Mouse (Mus musculus): ENCODE measurements around the gene Ankrd50. TPM values are rescaled to one million over a fixed set of nuclear protein-coding genes. Genes with fewer than 3 reads are reported as not detected.

The Ankrd50 gene
- polyA plus RNA-seq, 2 experiments: 29.4 to 46.5 TPM

DNA sequence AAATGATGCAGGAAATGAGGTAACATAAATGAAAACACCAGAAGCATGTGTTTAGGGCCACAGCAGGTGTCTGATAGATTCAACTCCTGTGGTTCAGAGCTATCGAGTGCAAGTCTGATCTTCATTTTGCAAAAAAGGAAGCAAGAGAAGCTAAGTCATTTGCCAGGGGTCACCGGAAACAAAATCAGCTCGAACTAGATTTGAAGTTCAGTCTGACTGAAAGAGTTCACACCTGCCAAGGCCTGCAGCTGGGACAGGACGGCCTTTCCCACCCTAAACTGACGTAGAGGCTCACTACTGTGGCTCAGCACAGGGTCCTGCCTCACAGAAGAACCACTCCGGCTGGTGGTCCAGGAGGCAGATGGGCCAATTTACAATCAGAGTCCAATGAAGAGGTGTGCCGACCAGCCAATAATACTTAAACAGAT is 44.1 kb downstream of the Ankrd50 start:
- no peak overlapping the region for H3K4me2 ChIP-seq (replicated peaks; ENCODE audit: low read depth, low read length, severe bottlenecking)
- H3K27ac ChIP-seq (replicated peaks; ENCODE audit: low read depth, low read length): no peak overlapping the region
- 60% methylated on average over 7 of the region's 7 CpGs for WGBS
- DNase-seq (ENCODE audit: low spot score) (no peak), ATAC-seq (ENCODE audit: low FRiP score, low read depth) (no peak)
- no peaks in the 10 kb centered on the region for H3K27me3 ChIP-seq (ENCODE audit: control insufficient read depth, insufficient read depth, low read length)
- no peaks in the 10 kb centered on the region for H3K36me3 ChIP-seq (ENCODE audit: control insufficient read depth, insufficient read depth, low read length)
- no peaks in the 10 kb centered on the region for H3K9me3 ChIP-seq (ENCODE audit: control insufficient read depth, low read length)
- no peak overlapping the region for H3K4me3 ChIP-seq (replicated peaks; ENCODE audit: low read length)
- no peaks in the 10 kb centered on the region for H3K4me1 ChIP-seq (ENCODE audit: control insufficient read depth, insufficient read depth, low read length)
- no peak for TF ChIP-seq POLR2A (IDR thresholded peaks at IDR 0.05; ENCODE audit: borderline replicate concordance, extremely low read depth, insufficient read depth, insufficient read length)
- H3K9ac ChIP-seq (ENCODE audit: low read depth, low read length, severe bottlenecking): no peak overlapping the region

DNA sequence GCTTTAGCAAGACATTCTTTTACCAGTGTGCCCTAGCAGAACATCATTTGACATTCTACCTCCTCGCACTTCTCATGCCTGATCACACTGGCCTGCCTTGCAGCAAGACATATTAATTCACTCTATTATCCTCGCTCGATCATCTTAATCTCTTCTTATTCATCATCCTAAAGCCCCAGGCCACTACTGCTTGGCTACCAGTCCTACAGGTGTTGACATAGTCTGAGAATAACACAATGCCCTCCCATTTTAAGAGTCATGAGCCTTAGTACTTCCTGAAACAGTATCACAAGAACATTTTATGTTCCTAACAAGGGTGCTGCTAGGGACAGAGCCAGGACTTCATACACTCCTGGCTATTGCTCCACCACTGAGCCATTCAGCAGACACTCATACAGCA is 48.0 kb downstream of the Ankrd50 start:
- TF ChIP-seq POLR2A (IDR thresholded peaks at IDR 0.05; ENCODE audit: borderline replicate concordance, extremely low read depth, insufficient read depth, insufficient read length): no peak

DNA sequence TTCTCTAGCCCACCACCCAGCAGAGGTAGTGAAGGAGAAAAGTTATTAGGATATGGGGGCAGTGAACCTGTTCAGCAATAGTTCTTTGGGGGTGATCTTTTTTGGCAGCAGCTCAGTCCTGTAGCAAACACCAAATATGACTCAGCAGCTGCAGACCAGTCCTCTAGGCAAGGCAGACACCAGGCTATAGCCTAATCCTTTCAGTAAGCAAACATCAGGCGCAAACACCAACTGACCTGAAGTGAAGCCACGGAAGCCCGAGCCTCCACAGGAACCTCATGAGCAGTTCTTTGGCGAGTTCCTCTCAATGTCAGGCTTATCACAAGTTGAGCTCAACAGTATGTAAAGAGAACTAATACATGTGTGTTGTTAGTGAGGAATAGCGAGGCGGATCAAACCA is 48.8 kb downstream of the Ankrd50 start:
- Histone ChIP-seq H3K4me1 (ENCODE audit: control insufficient read depth, insufficient read depth, low read length) (no peaks in the 10 kb centered on the region), H3K27ac (replicated peaks; ENCODE audit: low read depth, low read length) (no peak overlapping the region), H3K4me3 (replicated peaks; ENCODE audit: low read length) (no peak overlapping the region), H3K4me2 (replicated peaks; ENCODE audit: low read depth, low read length, severe bottlenecking) (no peak overlapping the region), H3K9me3 (ENCODE audit: control insufficient read depth, low read length) (peaks cover 3% of the 10 kb centered on the region; the same call in 1 of the 2 replicates), H3K36me3 (ENCODE audit: control insufficient read depth, insufficient read depth, low read length) (no peaks in the 10 kb centered on the region), H3K27me3 (ENCODE audit: control insufficient read depth, insufficient read depth, low read length) (no peaks in the 10 kb centered on the region), H3K9ac (ENCODE audit: low read depth, low read length, severe bottlenecking) (no peak overlapping the region)
- no peak for DNase-seq (ENCODE audit: low spot score)
- WGBS: 84% methylated on average over 6 of the region's 6 CpGs
- no peak for TF ChIP-seq POLR2A (IDR thresholded peaks at IDR 0.05; ENCODE audit: borderline replicate concordance, extremely low read depth, insufficient read depth, insufficient read length)
- ATAC-seq (ENCODE audit: low FRiP score, low read depth): no peak

More for the DNA sequence above, 48.0 kb downstream of the Ankrd50 start:
- ATAC-seq (ENCODE audit: low FRiP score, low read depth) (no peak), DNase-seq (ENCODE audit: low spot score) (no peak)
- H3K36me3 ChIP-seq (ENCODE audit: control insufficient read depth, insufficient read depth, low read length): no peaks in the 10 kb centered on the region
- H3K27ac ChIP-seq (replicated peaks; ENCODE audit: low read depth, low read length): no peak overlapping the region
- no peak overlapping the region for H3K9ac ChIP-seq (ENCODE audit: low read depth, low read length, severe bottlenecking)
- H3K4me2 ChIP-seq (replicated peaks; ENCODE audit: low read depth, low read length, severe bottlenecking): no peak overlapping the region
- 93% methylated on average over 3 of the region's 3 CpGs for WGBS
- H3K4me1 ChIP-seq (ENCODE audit: control insufficient read depth, insufficient read depth, low read length): no peaks in the 10 kb centered on the region
- H3K9me3 ChIP-seq (ENCODE audit: control insufficient read depth, low read length): peaks cover 3% of the 10 kb centered on the region; the same call in 1 of the 2 replicates
- no peak overlapping the region for H3K4me3 ChIP-seq (replicated peaks; ENCODE audit: low read length)
- no peaks in the 10 kb centered on the region for H3K27me3 ChIP-seq (ENCODE audit: control insufficient read depth, insufficient read depth, low read length)

GRCm38 (mm10) chr3:38434486-38434885 is 50.2 kb downstream of the Ankrd50 start:
- Histone ChIP-seq H3K4me1 (ENCODE audit: control insufficient read depth, insufficient read depth, low read length) (no peaks in the 10 kb centered on the region), H3K4me2 (replicated peaks; ENCODE audit: low read depth, low read length, severe bottlenecking) (no peak overlapping the region), H3K4me3 (replicated peaks; ENCODE audit: low read length) (no peak overlapping the region), H3K9ac (ENCODE audit: low read depth, low read length, severe bottlenecking) (no peak overlapping the region), H3K27ac (replicated peaks; ENCODE audit: low read depth, low read length) (no peak overlapping the region), H3K27me3 (ENCODE audit: control insufficient read depth, insufficient read depth, low read length) (no peaks in the 10 kb centered on the region), H3K9me3 (ENCODE audit: control insufficient read depth, low read length) (peaks cover 3% of the 10 kb centered on the region; the same call in 1 of the 2 replicates), H3K36me3 (ENCODE audit: control insufficient read depth, insufficient read depth, low read length) (no peaks in the 10 kb centered on the region)
- TF ChIP-seq POLR2A (IDR thresholded peaks at IDR 0.05; ENCODE audit: borderline replicate concordance, extremely low read depth, insufficient read depth, insufficient read length): no peak
- 96% methylated on average over 2 of the region's 2 CpGs for WGBS
- DNase-seq (ENCODE audit: low spot score): no peak
- no peak for ATAC-seq (ENCODE audit: low FRiP score, low read depth)

- no peak overlapping the region for H3K27ac ChIP-seq (replicated peaks; ENCODE audit: low read depth, low read length)
- peaks cover 3% of the 10 kb centered on the region; the same call in 1 of the 2 replicates for H3K9me3 ChIP-seq (ENCODE audit: control insufficient read depth, low read length)
- DNase-seq (ENCODE audit: low spot score) (no peak), ATAC-seq (ENCODE audit: low FRiP score, low read depth) (no peak)
- WGBS: 21% methylated on average over 11 of the region's 11 CpGs
- H3K27me3 ChIP-seq (ENCODE audit: control insufficient read depth, insufficient read depth, low read length): no peaks in the 10 kb centered on the region
- no peaks in the 10 kb centered on the region for H3K36me3 ChIP-seq (ENCODE audit: control insufficient read depth, insufficient read depth, low read length)
- no peaks in the 10 kb centered on the region for H3K4me1 ChIP-seq (ENCODE audit: control insufficient read depth, insufficient read depth, low read length)
- no peak overlapping the region for H3K9ac ChIP-seq (ENCODE audit: low read depth, low read length, severe bottlenecking)
- no peak overlapping the region for H3K4me2 ChIP-seq (replicated peaks; ENCODE audit: low read depth, low read length, severe bottlenecking)
- no peak for TF ChIP-seq POLR2A (IDR thresholded peaks at IDR 0.05; ENCODE audit: borderline replicate concordance, extremely low read depth, insufficient read depth, insufficient read length)
- H3K4me3 ChIP-seq (replicated peaks; ENCODE audit: low read length): no peak overlapping the region
Measured at GRCm38 (mm10) chr3:38433495-38434464, 50.9 kb downstream of the Ankrd50 start.

Data from limb, embryonic 14.5 days (tissue).